Mouse (Mus musculus) testis, postnatal 14 days (tissue): ENCODE data around the gene Gm20911.
"Not testable (repeated sequence)": the region's sequence is repeated elsewhere in the genome, so short reads cannot be mapped to it uniquely, and the experiment has no call there.

ENCODE experiments used
- DNase-seq: peaks from one replicate; pipeline ENCODE4 v3.0.0; 2021; ENCODE audit warnings: low spot score

Gm20911 gene

GRCm38 (mm10) chrY:81457707-81458106 lies at the start of gene Gm20911:
Gene Gm20911 (plus strand): TSS chrY:81458007.
- DNase-seq, result not testable (repeated sequence)
